Mouse (Mus musculus): ENCODE data around the gene Cfap206.

DNA sequence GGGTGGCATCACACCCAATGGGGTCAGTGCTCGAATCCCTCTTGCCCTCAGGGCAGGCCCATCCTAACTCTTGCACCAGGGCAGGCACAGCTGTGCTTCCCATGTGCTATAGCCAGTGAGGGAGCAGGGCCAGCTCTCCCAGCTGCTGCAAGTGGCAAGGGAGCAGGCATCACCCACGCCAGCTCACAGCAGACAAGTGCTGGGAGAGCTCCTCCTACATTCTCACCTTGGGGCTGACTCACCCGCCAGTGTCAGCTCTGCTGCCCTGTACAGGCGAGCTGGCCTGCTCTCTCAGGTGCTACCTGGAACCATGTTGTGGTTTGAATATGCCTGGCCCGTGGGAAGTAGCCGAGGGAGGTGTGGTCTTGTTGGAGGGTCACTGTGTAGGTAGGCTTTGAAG, 68.1 kb downstream of the Cfap206 start:
- TF ChIP-seq GATA1 (IDR thresholded peaks at IDR 0.05; ENCODE audit: low read length) = no peak
- TF ChIP-seq TAL1 (IDR thresholded peaks at IDR 0.05; ENCODE audit: low read length) = no peak

Data from erythroblast, embryonic 14.5 days (primary cell).